Mouse (Mus musculus): ENCODE data around the gene Polg2. TPM values are rescaled to one million over a fixed set of nuclear protein-coding genes. Genes with fewer than 3 reads are reported as not detected.
A peak's percentile ranks its signal among the peaks of the same experiment; 100 is the strongest.

The Polg2 gene
- polyA plus RNA-seq, 1 experiment from 2014 or later: 9.9 TPM

DNA sequence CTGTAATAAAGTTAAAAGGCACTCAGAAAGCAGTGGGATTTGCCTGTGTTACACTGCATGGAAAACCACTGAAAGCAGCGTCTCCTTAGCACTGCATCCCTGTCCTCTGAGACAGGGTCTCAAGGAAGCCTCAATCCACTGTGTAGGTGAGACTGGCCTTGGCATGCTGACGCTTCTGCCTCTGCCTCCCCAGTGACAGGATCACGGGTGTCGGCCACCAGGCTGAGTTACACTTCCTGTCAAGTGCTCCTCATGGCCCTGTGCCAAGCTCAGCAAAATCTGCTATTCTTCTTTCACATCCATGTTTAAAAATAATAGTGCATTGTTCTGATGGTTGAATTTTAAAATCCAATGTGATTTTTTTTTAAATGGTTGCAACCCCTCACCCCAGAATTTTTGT, 41.6 kb upstream of the Polg2 start:
- Histone ChIP-seq H3K4me3 (ENCODE audit: low read depth, low read length) (no peak overlapping the region), H3K36me3 (ENCODE audit: insufficient read depth) (peaks cover 87% of the 10 kb centered on the region), H3K4me2 (no peak overlapping the region), H3K9ac (no peak overlapping the region), H3K27me3 (ENCODE audit: insufficient read depth, low read length) (no peaks in the 10 kb centered on the region), H3K4me1 (ENCODE audit: insufficient read depth) (peaks cover 3% of the 10 kb centered on the region; the same call in 1 of the 2 replicates), H3K27ac (ENCODE audit: low read depth) (0 out of 2 replicates have a peak overlapping the region, but pooled peaks have one; percentile 39), H3K9me3 (ENCODE audit: low read depth, low read length) (no peaks in the 10 kb centered on the region)
- WGBS: 36% methylated on average over 4 of the region's 4 CpGs
- TF ChIP-seq CTCF (IDR thresholded peaks at IDR 0.05; ENCODE audit: low read depth): no peak
- DNase-seq (peak; percentile 74), ATAC-seq (ENCODE audit: insufficient read depth) (peak; percentile 36)

DNA sequence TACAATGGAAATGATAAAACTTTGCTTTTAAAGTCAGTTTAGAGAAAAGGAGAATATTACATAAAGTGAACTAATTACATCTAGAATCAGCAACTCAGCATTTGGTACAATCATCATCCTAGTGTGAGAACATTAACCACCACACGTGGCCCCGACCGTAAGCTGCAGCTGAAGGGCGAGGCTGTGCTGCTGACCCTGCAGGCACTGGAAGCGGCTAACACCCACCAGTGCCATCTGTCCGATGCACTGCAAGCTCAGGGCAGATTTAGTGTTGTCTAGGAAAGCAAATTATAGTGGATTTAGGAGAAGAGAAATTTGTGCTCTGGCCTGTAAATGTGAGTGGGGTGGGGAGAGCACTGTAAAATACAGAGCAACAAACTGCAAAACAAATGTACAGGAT, 40.9 kb upstream of the Polg2 start:
- DNase-seq (no peak), ATAC-seq (ENCODE audit: insufficient read depth) (no peak)
- no peaks in the 10 kb centered on the region for H3K27me3 ChIP-seq (ENCODE audit: insufficient read depth, low read length)
- H3K27ac ChIP-seq (ENCODE audit: low read depth): no peak overlapping the region
- peaks cover 3% of the 10 kb centered on the region; the same call in 1 of the 2 replicates for H3K4me1 ChIP-seq (ENCODE audit: insufficient read depth)
- no peaks in the 10 kb centered on the region for H3K9me3 ChIP-seq (ENCODE audit: low read depth, low read length)
- no peak overlapping the region for H3K9ac ChIP-seq
- H3K4me3 ChIP-seq (ENCODE audit: low read depth, low read length): no peak overlapping the region
- peaks cover 90% of the 10 kb centered on the region for H3K36me3 ChIP-seq (ENCODE audit: insufficient read depth)
- no peak overlapping the region for H3K4me2 ChIP-seq
- 84% methylated on average over 6 of the region's 6 CpGs for WGBS
- no peak for TF ChIP-seq CTCF (IDR thresholded peaks at IDR 0.05; ENCODE audit: low read depth)

DNA sequence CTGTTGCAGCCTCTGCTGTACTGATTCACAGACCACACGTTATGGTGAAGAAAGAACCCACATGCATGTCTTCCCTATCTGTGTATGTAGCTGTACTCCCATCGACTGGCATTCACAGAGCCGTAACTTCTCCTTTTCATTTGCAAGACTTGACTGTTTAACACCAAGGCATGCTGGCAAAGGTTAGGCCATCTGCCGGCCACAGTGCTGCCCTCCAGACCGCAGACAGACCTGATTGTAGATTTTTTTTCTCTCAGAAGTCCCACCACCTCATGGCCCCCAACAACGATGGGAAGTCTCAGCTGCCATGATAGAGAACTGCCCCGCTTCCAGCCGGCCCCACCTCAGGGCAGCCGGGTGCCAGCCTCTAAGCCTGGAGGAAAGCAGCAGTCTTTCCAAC, 40.3 kb upstream of the Polg2 start:
- DNase-seq (no peak), ATAC-seq (ENCODE audit: insufficient read depth) (no peak)
- Histone ChIP-seq H3K27me3 (ENCODE audit: insufficient read depth, low read length) (no peaks in the 10 kb centered on the region), H3K27ac (ENCODE audit: low read depth) (no peak overlapping the region), H3K4me3 (ENCODE audit: low read depth, low read length) (no peak overlapping the region), H3K36me3 (ENCODE audit: insufficient read depth) (peaks cover 90% of the 10 kb centered on the region), H3K9ac (no peak overlapping the region), H3K4me2 (no peak overlapping the region), H3K9me3 (ENCODE audit: low read depth, low read length) (no peaks in the 10 kb centered on the region), H3K4me1 (ENCODE audit: insufficient read depth) (peaks cover 3% of the 10 kb centered on the region; the same call in 1 of the 2 replicates)
- TF ChIP-seq CTCF (IDR thresholded peaks at IDR 0.05; ENCODE audit: low read depth): no peak
- WGBS: 87% methylated on average over 9 of the region's 9 CpGs

DNA sequence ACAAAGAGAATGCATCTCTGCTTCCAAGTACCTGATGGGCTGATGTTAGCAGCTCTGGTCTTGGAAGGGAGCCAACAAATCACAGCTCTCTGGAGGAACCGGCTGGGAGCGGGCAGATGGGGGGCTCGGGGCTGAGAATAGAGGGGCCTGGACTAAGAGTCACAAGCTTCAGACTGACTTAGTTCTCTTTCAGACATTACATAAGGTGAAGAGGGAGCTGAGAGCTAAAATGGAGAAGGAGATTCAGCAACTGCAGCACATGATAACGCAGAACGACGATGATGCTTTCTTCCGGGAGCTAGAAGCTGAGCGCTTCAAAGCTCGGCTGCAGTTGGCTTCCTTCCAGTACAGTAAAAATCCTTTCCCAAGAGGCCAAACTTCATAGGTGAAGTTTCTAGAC, 39.0 kb upstream of the Polg2 start:
- no peak for TF ChIP-seq CTCF (IDR thresholded peaks at IDR 0.05; ENCODE audit: low read depth)
- H3K4me1 ChIP-seq (ENCODE audit: insufficient read depth): peaks cover 3% of the 10 kb centered on the region; the same call in 1 of the 2 replicates
- H3K4me3 ChIP-seq (ENCODE audit: low read depth, low read length): no peak overlapping the region
- H3K36me3 ChIP-seq (ENCODE audit: insufficient read depth): peaks cover 93% of the 10 kb centered on the region
- no peaks in the 10 kb centered on the region for H3K27me3 ChIP-seq (ENCODE audit: insufficient read depth, low read length)
- no peak overlapping the region; the same call in 1 of the 2 replicates for H3K27ac ChIP-seq (ENCODE audit: low read depth)
- ATAC-seq (ENCODE audit: insufficient read depth): 0 out of 2 replicates have a peak, but pooled peaks have one; percentile 40
- peak; percentile 74 for DNase-seq
- no peak overlapping the region for H3K4me2 ChIP-seq
- WGBS: 29% methylated on average over 9 of the region's 9 CpGs
- H3K9ac ChIP-seq: no peak overlapping the region
- H3K9me3 ChIP-seq (ENCODE audit: low read depth, low read length): no peaks in the 10 kb centered on the region

GRCm38 (mm10) chr11:106817808-106818207, 38.5 kb upstream of the Polg2 start:
- no peaks in the 10 kb centered on the region for H3K9me3 ChIP-seq (ENCODE audit: low read depth, low read length)
- no peak for ATAC-seq (ENCODE audit: insufficient read depth)
- no peak overlapping the region for H3K9ac ChIP-seq
- H3K27ac ChIP-seq (ENCODE audit: low read depth): no peak overlapping the region
- H3K36me3 ChIP-seq (ENCODE audit: insufficient read depth): peaks cover 93% of the 10 kb centered on the region
- no peak overlapping the region for H3K4me3 ChIP-seq (ENCODE audit: low read depth, low read length)
- H3K4me2 ChIP-seq: no peak overlapping the region
- no peaks in the 10 kb centered on the region for H3K27me3 ChIP-seq (ENCODE audit: insufficient read depth, low read length)
- no peak for TF ChIP-seq CTCF (IDR thresholded peaks at IDR 0.05; ENCODE audit: low read depth)
- 78% methylated on average over 6 of the region's 6 CpGs for WGBS
- peaks cover 3% of the 10 kb centered on the region; the same call in 1 of the 2 replicates for H3K4me1 ChIP-seq (ENCODE audit: insufficient read depth)
- DNase-seq: no peak

- no peak for TF ChIP-seq CTCF (IDR thresholded peaks at IDR 0.05; ENCODE audit: low read depth)
- peaks cover 3% of the 10 kb centered on the region; the same call in 1 of the 2 replicates for H3K4me1 ChIP-seq (ENCODE audit: insufficient read depth)
- H3K27me3 ChIP-seq (ENCODE audit: insufficient read depth, low read length): no peaks in the 10 kb centered on the region
- H3K27ac ChIP-seq (ENCODE audit: low read depth): no peak overlapping the region
- H3K9me3 ChIP-seq (ENCODE audit: low read depth, low read length): no peaks in the 10 kb centered on the region
- peaks cover 93% of the 10 kb centered on the region for H3K36me3 ChIP-seq (ENCODE audit: insufficient read depth)
- H3K9ac ChIP-seq: no peak overlapping the region
- DNase-seq (no peak), ATAC-seq (ENCODE audit: insufficient read depth) (no peak)
- WGBS: 88% methylated on average over 3 of the region's 3 CpGs
- no peak overlapping the region for H3K4me2 ChIP-seq
- H3K4me3 ChIP-seq (ENCODE audit: low read depth, low read length): no peak overlapping the region
Measured at GRCm38 (mm10) chr11:106817156-106817555, 37.8 kb upstream of the Polg2 start.

DNA sequence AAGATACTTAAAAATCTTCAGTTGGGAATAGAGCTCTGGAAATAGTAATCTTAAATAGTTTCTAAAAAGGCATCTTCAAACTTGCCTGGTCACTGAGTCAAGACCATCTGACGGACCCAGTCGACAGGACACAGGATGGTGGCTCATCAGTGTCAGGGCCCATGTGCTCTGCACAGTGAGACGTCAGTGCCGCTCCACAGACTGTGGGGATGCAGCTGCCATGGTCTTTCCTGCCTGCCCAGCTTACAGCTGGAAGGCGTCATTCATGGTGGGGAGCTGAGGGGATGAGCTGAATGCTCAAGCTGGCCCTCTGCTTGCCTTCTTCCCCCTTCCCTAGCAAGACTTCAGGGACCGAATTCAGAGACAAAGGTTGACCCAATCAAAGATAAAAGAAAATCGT, 37.0 kb upstream of the Polg2 start:
- H3K9me3 ChIP-seq (ENCODE audit: low read depth, low read length): no peaks in the 10 kb centered on the region
- TF ChIP-seq CTCF (IDR thresholded peaks at IDR 0.05; ENCODE audit: low read depth): no peak
- H3K4me1 ChIP-seq (ENCODE audit: insufficient read depth): peaks cover 1% of the 10 kb centered on the region; the same call in 1 of the 2 replicates
- no peaks in the 10 kb centered on the region for H3K27me3 ChIP-seq (ENCODE audit: insufficient read depth, low read length)
- H3K27ac ChIP-seq (ENCODE audit: low read depth): peak overlapping the region; percentile 15; the same call in 1 of the 2 replicates
- H3K4me3 ChIP-seq (ENCODE audit: low read depth, low read length): no peak overlapping the region
- no peak overlapping the region for H3K4me2 ChIP-seq
- H3K36me3 ChIP-seq (ENCODE audit: insufficient read depth): peaks cover 97% of the 10 kb centered on the region
- 55% methylated on average over 7 of the region's 7 CpGs for WGBS
- H3K9ac ChIP-seq: no peak overlapping the region
- ATAC-seq (ENCODE audit: insufficient read depth): peak; percentile 71
- peak; percentile 41 for DNase-seq
